Mouse (Mus musculus) myocyte (in vitro differentiated cells): ENCODE measurements around the gene Stambpl1.

Experiments used
- E2F4 ChIP-seq: IDR thresholded peaks from one replicate; pipeline ENCODE4 v1.6.1; 2011; ENCODE audit warnings: mild to moderate bottlenecking, control low read depth, moderate library complexity; ENCODE audit not compliant: insufficient read depth
- MAX ChIP-seq: IDR thresholded peaks from one replicate; pipeline ENCODE4 v1.6.1; 2011; ENCODE audit warnings: low read depth, mild to moderate bottlenecking, control low read depth
- MYOD1 ChIP-seq, 3 experiments: IDR thresholded peaks; one replicate each; pipeline ENCODE4 v1.6.1; 2011; ENCODE audit warnings: control low read depth in 2 of 3, low read depth in 2 of 3, mild to moderate bottlenecking in 2 of 3, moderate library complexity in 1 of 3; ENCODE audit not compliant: insufficient read length in 2 of 3, control insufficient read depth in 1 of 3
- MYOG ChIP-seq, 3 experiments: IDR thresholded peaks; one replicate each; pipeline ENCODE4 v1.6.1; 2011; ENCODE audit warnings: control low read depth in 2 of 3, low read depth in 2 of 3, mild to moderate bottlenecking in 2 of 3; ENCODE audit not compliant: insufficient read length in 2 of 3, control insufficient read depth in 1 of 3, insufficient read depth in 1 of 3
- POLR2A ChIP-seq: IDR thresholded peaks from one replicate; pipeline ENCODE4 v1.6.1; 2011; ENCODE audit warnings: low read depth, mild to moderate bottlenecking, control low read depth, moderate library complexity; ENCODE audit not compliant: insufficient read length
- REST ChIP-seq: IDR thresholded peaks from one replicate; pipeline ENCODE4 v1.6.1; 2011; ENCODE audit warnings: mild to moderate bottlenecking, control low read depth, moderate library complexity; ENCODE audit not compliant: insufficient read depth, insufficient read length
- TCF12 ChIP-seq: IDR thresholded peaks from one replicate; pipeline ENCODE4 v1.6.1; 2011; ENCODE audit warnings: mild to moderate bottlenecking, control low read depth; ENCODE audit not compliant: poor library complexity, insufficient read depth, severe bottlenecking
- USF1 ChIP-seq: IDR thresholded peaks from one replicate; pipeline ENCODE4 v1.6.1; 2011; ENCODE audit warnings: low read depth, mild to moderate bottlenecking, control low read depth, moderate library complexity

- TF ChIP-seq POLR2A (no peak), MYOG (IDR thresholded peaks at IDR 0.05; ENCODE audit: control insufficient read depth in 1 of 3, insufficient read depth in 1 of 3, insufficient read length in 2 of 3, low read depth in 2 of 3) (no peak), TCF12 (no peak), MAX (no peak), MYOD1 (IDR thresholded peaks at IDR 0.05; ENCODE audit: control insufficient read depth in 1 of 3, insufficient read length in 2 of 3, low read depth in 2 of 3) (no peak), REST (no peak), USF1 (no peak), E2F4 (no peak)
These were observed 73.7 kb downstream of the Stambpl1 start for GRCm38 (mm10) chr19:34265604-34266193.
